Mouse (Mus musculus): ENCODE measurements around the gene Elp5.

DNA sequence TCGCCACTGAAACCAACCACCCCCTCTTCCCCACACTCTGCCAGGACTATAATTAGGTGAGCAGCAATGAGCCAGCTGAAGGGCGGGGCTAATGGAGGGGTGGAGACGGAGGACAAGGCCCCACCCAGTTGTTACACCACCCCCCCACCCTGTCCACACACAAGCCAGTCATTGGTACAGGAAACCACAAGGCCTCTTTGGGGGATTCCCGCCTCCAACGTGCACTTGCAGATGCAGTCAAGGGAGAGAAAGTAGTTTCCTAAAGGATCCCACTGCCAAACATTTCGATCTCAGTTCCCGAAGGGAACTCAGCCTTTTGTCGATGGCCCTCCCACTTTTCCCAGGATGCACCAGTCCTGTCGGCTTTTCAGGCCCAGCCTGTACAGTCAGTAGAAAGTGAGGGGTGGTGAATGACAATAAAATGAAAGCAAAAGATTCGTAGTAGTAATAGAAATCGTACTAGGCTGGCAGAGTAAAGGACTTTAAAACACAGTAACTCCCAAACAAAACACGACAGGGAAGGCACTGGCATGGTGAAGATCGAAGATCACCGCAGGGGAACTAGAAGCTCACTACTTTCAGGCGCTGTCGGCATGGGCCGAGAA is 62.6 kb downstream of the Elp5 start:
- TF ChIP-seq GATA1 (IDR thresholded peaks at IDR 0.05; ENCODE audit: borderline replicate concordance, low read length): no peak
- TF ChIP-seq FLI1 (IDR thresholded peaks at IDR 0.05; ENCODE audit: low read length): no peak; the same call in 1 of the 2 replicates
